Mouse (Mus musculus) neural tube, embryonic 15.5 days (tissue): ENCODE measurements around the gene Ripor2. TPM values are rescaled to one million over a fixed set of nuclear protein-coding genes. Genes with fewer than 3 reads are reported as not detected.

Experiments used
- ATAC-seq: fragments of 200-750 bp; cut with Nextera tagmentation; 2 replicates; pipeline ENCODE4 v1.8.0; 2017; ENCODE audit warnings: mild to moderate bottlenecking, moderate TSS enrichment, moderate library complexity; ENCODE audit not compliant: low FRiP score
- H3K27ac ChIP-seq: fragments of 300-500 bp; sonication (generic); replicated peaks from 2 replicates; pipeline ENCODE4 v1.5.1; 2015; ENCODE audit warnings: mild to moderate bottlenecking, inconsistent platforms
- H3K27me3 ChIP-seq: fragments of 300-500 bp; sonication (generic); replicated peaks from 2 replicates; pipeline ENCODE4 v1.6.1; 2015; ENCODE audit warnings: inconsistent platforms
- H3K36me3 ChIP-seq: fragments of 300-500 bp; sonication (generic); 2 replicates; pipeline ENCODE4 v1.6.1; 2015; ENCODE audit warnings: inconsistent platforms
- H3K4me1 ChIP-seq: fragments of 300-500 bp; sonication (generic); 2 replicates; pipeline ENCODE4 v1.6.1; 2015; ENCODE audit warnings: inconsistent platforms
- H3K4me2 ChIP-seq: fragments of 300-500 bp; sonication (generic); 2 replicates; pipeline ENCODE4 v1.6.1; 2015; ENCODE audit warnings: inconsistent platforms, mild to moderate bottlenecking, moderate library complexity
- H3K4me3 ChIP-seq: fragments of 300-500 bp; sonication (generic); replicated peaks from 2 replicates; pipeline ENCODE4 v1.5.1; 2015; ENCODE audit warnings: mild to moderate bottlenecking, inconsistent platforms
- H3K9ac ChIP-seq: fragments of 300-500 bp; sonication (generic); replicated peaks from 2 replicates; pipeline ENCODE4 v1.6.1; 2015; ENCODE audit warnings: mild to moderate bottlenecking, inconsistent platforms
- H3K9me3 ChIP-seq: fragments of 300-500 bp; sonication (generic); replicated peaks from 2 replicates; pipeline ENCODE4 v1.6.1; 2016; ENCODE audit warnings: inconsistent platforms
- WGBS: fragments of 180-500 bp; shearing (Covaris S2); methylation state at CpG from one replicate; pipeline ENCODE4 v1.1.7; 2015; ENCODE audit warnings: mixed read lengths; 5-methylcytosine and 5-hydroxymethylcytosine counted together
- polyA plus RNA-seq: library from polyadenylated mRNA; unstranded; fragments of >200 nt; fragmentation: Nextera tagmentation; extraction: Ambion mirVana; gene quantifications from 2 replicates; pipeline ENCODE4 v1.2.1, GENCODE M21; 2015

The Ripor2 gene
- polyA plus RNA-seq, 1 experiment from 2014 or later: 24.0 TPM

DNA sequence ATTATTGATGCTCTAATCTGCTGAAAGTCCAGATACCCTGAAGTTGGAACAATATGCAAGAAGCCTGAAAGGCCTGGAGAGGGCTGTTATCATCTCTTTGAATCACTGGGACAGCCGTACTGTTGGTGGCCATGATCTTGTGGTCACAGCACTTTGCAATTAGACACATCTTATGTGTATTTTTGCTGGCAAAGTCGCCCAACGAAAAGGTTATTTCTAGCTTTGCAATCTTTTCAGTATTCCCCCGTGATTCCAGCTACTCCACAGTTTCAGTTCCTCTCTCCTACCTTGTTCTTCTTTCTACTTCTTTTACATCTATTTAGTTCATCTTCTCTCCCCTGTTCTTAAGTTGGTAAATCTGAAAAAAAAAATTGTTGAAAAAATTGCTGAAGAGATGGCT lies 26.0 kb downstream of the Ripor2 start:
- H3K27ac ChIP-seq: no peak overlapping the region

DNA sequence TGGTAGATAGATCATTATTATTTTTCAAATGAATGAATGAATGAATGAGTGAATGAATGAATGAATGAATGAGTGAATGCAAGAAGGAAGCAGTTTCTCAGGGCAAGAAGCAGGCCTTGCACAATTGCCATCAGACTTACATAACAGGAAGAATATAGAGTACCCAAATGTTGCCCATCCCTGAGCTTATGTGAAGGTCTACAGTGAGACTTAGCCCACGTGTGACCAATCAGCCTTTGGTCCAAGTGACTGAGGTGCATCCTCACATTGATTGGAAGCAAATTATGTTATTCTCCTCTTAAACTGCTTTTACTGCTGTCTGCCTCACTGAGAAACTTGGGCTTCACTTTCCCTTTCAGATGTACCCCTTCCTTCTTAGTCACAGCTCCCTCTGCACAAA lies 26.7 kb downstream of the Ripor2 start:
- no peak for ATAC-seq
- Histone ChIP-seq H3K4me3 (no peak overlapping the region), H3K27me3 (no peaks in the 10 kb centered on the region), H3K4me2 (no peak overlapping the region), H3K4me1 (peaks cover 14% of the 10 kb centered on the region), H3K36me3 (no peaks in the 10 kb centered on the region), H3K9me3 (no peaks in the 10 kb centered on the region), H3K9ac (no peak overlapping the region), H3K27ac (no peak overlapping the region)
- 91% methylated on average over 1 of the region's 1 CpGs for WGBS

More for the DNA sequence above, 26.0 kb downstream of the Ripor2 start:
- H3K9ac ChIP-seq: no peak overlapping the region
- no peak overlapping the region for H3K4me3 ChIP-seq
- H3K4me2 ChIP-seq: no peak overlapping the region
- H3K36me3 ChIP-seq: no peaks in the 10 kb centered on the region
- H3K4me1 ChIP-seq: peaks cover 21% of the 10 kb centered on the region
- ATAC-seq: no peak
- WGBS: 93% methylated on average over 4 of the region's 4 CpGs
- H3K27me3 ChIP-seq: no peaks in the 10 kb centered on the region
- no peaks in the 10 kb centered on the region for H3K9me3 ChIP-seq

DNA sequence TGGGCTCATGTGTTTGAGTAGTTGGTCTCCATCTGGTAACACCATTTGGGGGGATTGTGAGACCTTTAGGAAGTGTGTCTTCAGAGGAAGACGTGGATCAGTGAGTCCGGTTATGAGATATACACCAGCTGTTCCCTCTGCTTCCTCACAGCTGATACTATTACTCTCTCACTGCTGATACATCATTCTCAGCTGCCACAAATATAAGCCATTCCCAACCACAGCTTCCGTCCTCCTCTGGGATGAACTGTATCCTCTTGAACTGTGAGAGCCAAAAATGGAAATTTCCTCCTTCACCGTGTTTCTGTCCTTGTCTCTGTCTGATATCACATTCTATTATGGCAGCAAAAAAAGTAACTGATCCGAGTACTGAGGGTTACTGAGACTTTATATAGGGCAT lies 28.9 kb downstream of the Ripor2 start:
- Histone ChIP-seq H3K4me2 (no peak overlapping the region), H3K4me1 (no peaks in the 10 kb centered on the region), H3K27ac (no peak overlapping the region), H3K4me3 (no peak overlapping the region), H3K36me3 (no peaks in the 10 kb centered on the region), H3K9me3 (no peaks in the 10 kb centered on the region), H3K27me3 (no peaks in the 10 kb centered on the region), H3K9ac (no peak overlapping the region)
- no peak for ATAC-seq
- WGBS: 65% methylated on average over 5 of the region's 5 CpGs

DNA sequence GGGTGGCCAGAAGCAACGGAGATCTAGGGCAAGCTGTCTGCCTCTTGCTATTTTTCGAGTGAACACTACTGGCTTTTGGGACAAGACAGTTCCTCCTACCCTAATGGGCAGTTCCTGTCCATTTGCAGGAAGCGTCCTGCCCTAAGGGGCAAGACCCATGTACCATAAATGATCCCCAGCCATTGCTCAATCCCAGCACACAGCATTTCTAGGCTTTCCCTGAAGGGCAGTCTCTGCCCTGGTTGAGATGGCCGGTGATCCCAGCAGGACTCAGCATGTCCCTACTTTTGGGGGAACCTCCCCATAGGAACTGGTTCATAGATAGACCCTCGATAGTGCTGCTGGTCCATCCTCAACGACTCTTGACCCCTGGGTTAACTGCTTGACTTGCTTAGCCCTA lies 31.0 kb downstream of the Ripor2 start:
- Histone ChIP-seq H3K4me3 (no peak overlapping the region), H3K27me3 (no peaks in the 10 kb centered on the region), H3K4me1 (peaks cover 7% of the 10 kb centered on the region; the same call in 1 of the 2 replicates), H3K9ac (no peak overlapping the region), H3K36me3 (no peaks in the 10 kb centered on the region), H3K4me2 (no peak overlapping the region), H3K9me3 (no peaks in the 10 kb centered on the region), H3K27ac (no peak overlapping the region)
- 86% methylated on average over 6 of the region's 6 CpGs for WGBS
- ATAC-seq: no peak

DNA sequence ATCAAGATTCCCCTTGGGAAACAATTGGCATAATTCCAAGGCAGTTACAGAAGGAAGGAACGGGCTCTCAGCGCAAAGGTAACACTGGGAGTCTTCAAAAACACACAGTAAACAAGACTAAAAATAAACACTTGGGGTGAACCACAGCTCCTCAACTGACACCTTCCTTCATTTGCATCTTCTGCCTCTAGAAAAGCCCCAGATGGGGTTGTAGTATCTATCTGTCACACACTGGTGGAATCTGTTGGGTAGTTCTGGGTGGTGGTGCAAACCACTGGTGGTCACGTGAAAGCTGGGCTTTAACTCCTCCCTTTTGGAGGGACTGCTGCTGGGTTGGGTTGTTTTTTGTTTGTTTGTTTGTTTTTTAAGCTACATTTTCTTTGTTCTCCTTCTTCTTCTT lies 31.4 kb downstream of the Ripor2 start:
- no peak overlapping the region for H3K27ac ChIP-seq
- H3K4me3 ChIP-seq: no peak overlapping the region
- H3K36me3 ChIP-seq: no peaks in the 10 kb centered on the region
- 79% methylated on average over 3 of the region's 3 CpGs for WGBS
- H3K4me1 ChIP-seq: peaks cover 10% of the 10 kb centered on the region; the same call in 1 of the 2 replicates
- ATAC-seq: no peak
- H3K27me3 ChIP-seq: no peaks in the 10 kb centered on the region
- no peak overlapping the region for H3K4me2 ChIP-seq
- no peaks in the 10 kb centered on the region for H3K9me3 ChIP-seq
- H3K9ac ChIP-seq: no peak overlapping the region

DNA sequence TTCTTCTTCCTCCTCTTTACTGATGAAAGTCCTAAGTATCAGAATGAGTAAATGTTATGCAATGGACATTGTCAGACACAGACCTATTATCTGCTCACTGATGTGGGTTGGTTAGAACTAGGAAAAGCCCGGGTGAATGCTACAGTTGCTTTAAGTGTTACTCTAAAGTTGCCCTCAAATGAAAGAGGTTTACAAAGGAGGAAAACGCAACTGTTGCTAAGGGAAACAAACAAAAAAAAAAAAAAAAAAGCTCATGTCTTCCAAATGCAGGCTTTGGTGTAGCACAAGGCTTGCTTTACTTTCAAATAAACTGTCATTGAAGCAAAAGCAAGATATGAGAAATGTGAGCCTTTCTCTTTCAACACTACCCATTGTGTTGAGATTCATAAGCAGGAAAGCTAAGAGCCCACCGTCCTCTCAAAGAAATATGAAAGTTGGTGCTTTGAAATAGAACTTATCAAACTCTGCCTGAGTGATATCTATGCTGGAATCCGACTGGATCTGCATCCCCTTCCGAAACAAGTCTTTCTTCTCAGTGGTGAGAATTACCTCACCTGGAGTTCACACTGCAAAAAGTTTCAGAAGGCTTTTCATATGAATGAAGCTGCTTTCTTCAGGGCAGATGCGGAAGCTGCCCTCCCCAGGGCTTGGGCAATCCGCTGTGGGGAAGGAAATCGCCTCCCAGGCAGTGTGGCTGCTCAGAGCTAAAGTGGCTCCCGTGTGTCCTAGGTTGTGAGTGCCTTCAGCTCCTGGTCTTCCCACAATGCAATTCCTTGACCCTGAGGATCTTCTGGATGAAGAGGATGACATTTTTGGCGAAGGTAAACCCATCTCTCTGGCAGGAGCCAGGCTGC lies 32.2 kb downstream of the Ripor2 start:
- no peak overlapping the region for H3K4me3 ChIP-seq
- H3K27me3 ChIP-seq: no peaks in the 10 kb centered on the region
- peaks cover 10% of the 10 kb centered on the region; the same call in 1 of the 2 replicates for H3K4me1 ChIP-seq
- no peaks in the 10 kb centered on the region for H3K9me3 ChIP-seq
- H3K27ac ChIP-seq: no peak overlapping the region
- no peak overlapping the region for H3K9ac ChIP-seq
- 76% methylated on average over 10 of the region's 10 CpGs for whole genome bisulfite sequencing
- H3K36me3 ChIP-seq: no peaks in the 10 kb centered on the region
- no peak overlapping the region for H3K4me2 ChIP-seq
- no peak for ATAC-seq

DNA sequence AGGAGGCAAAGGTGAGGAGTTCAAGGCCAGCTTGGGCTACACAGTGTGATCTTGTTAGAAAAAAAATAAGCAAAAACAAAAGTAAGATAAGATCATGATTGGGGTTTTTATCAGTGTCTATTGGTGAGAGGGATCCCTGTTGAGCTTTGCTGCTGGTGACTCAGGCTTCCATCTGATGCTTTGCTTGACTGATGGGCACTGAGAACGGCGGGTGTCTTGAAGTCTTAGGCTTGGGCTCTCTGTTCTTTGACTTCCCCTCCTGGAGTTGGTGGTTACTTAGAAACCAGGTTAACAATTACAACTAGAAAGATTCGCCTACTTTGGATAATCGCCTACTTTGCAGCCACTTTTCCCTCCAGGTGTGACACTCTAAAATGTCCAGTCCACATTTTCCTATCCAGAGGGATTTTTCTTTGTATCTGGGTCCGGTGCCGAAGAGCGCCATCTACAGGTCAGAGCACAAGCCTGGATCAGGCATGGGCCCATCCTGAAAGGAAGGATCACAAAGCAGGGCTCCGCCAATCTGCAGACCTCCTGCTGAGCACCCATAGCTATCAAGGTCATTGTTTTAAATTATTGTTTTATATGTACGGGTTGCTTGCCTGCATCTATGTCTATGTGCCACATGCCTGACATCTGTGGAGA lies 34.1 kb downstream of the Ripor2 start:
- Histone ChIP-seq H3K4me2 (no peak overlapping the region), H3K27ac (no peak overlapping the region), H3K27me3 (no peaks in the 10 kb centered on the region), H3K4me1 (peaks cover 14% of the 10 kb centered on the region; the same call in 1 of the 2 replicates), H3K9ac (no peak overlapping the region), H3K36me3 (no peaks in the 10 kb centered on the region), H3K9me3 (no peaks in the 10 kb centered on the region), H3K4me3 (no peak overlapping the region)
- WGBS: 58% methylated on average over 9 of the region's 9 CpGs
- no peak for ATAC-seq

DNA sequence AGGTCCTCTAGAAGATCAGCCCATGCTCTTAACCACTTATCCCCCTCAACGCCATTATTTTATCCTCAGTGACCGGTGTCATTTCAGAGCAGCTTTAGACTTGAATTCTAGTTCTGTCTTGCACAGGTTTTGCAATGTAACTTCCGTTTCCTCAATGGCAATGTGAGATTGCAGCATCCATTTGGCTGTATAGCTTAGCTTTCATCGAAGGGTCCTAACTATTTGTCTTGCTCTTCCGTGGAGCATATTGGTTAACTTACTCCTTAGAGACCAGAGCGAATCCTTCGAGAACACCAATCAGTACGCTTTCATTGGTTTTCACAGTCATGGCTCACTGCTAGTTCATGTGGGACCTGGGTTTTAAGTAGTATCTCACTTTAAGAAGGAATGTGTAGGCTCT lies 34.7 kb downstream of the Ripor2 start:
- Histone ChIP-seq H3K4me3 (no peak overlapping the region), H3K9me3 (no peaks in the 10 kb centered on the region), H3K4me2 (no peak overlapping the region), H3K27me3 (no peaks in the 10 kb centered on the region), H3K9ac (no peak overlapping the region), H3K27ac (no peak overlapping the region), H3K36me3 (no peaks in the 10 kb centered on the region), H3K4me1 (peaks cover 14% of the 10 kb centered on the region; the same call in 1 of the 2 replicates)
- 84% methylated on average over 8 of the region's 8 CpGs for WGBS
- ATAC-seq: no peak

DNA sequence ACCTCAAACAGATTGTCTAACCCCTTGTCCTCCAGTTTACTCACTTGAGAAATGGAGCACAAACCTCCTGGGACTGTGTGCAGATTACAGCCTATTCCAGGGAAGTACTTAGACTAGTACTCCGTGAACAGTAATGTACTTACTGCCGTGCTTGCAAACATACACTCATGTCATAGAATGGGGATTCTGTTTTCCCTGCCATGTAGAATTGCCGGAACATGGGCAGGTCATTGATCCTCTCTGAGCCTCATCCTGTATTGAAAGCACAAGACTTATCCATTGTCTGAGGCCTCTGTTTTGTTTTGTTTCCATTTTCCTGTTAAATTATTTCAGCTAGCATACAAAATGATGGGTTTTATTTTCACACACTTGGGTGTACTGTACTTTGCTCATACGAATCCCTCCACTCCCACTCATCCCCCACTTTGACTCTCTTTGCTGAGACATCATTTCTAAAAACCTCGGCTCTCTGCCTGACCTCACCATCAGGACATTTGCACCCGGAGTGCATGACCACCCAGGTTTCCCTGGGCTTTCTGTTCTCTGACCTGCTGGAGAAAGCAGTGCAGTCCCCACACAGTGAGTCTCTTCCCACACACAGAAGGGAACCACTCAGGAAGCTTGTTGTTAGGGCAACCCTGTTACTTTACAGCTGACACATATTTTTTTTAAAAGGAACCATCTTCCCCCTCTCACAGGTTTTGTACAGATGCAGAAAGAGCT lies 35.2 kb downstream of the Ripor2 start:
- ATAC-seq: no peak

DNA sequence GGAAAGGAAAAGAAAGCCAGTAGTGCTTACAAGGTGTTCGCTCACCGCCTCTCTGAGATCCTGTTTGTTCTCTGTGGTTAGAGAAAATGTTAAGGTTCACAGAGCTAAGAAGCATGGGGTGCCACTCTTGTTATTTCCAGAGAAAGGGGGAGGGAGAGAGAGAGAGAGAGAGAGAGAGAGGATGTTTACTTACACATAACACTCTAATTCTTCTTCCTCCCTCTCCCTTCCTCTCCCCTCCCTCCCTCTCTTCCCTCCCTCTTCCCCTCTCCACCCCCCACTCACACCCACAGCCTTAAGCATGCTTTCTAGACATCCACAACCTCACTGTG lies 35.8 kb downstream of the Ripor2 start:
- ATAC-seq: no peak
- 0 out of 2 replicates have a peak overlapping the region, but pooled peaks have one; percentile 7 for H3K27ac ChIP-seq
- WGBS: 66% methylated on average over 2 of the region's 2 CpGs

More for the DNA sequence above, 35.2 kb downstream of the Ripor2 start:
- Histone ChIP-seq H3K9ac (no peak overlapping the region), H3K27me3 (no peaks in the 10 kb centered on the region), H3K36me3 (no peaks in the 10 kb centered on the region), H3K4me1 (peaks cover 14% of the 10 kb centered on the region; the same call in 1 of the 2 replicates), H3K27ac (0 out of 2 replicates have a peak overlapping the region, but pooled peaks have one; percentile 7), H3K4me3 (no peak overlapping the region), H3K4me2 (no peak overlapping the region), H3K9me3 (no peaks in the 10 kb centered on the region)
- WGBS: 56% methylated on average over 6 of the region's 6 CpGs

DNA sequence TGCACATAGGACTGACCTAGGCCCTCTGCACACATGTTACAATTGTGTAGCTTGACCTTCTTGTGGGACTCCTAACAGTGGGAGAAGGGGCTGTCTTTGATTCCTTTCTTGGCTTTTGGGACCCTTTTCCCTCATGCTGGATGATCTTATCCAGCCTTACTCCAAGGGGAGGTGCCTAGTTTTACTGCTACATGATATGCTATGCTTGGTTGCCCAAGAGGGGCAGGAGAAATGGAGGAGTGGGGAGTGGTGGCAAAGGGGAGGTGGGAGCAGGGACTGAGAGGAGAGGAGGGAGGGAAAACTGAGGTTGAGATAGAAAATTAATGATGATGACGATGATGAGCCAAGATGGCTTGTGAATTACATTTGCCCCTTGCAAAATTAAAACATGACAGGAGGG lies 37.7 kb downstream of the Ripor2 start:
- ATAC-seq: no peak
- Histone ChIP-seq H3K36me3 (no peaks in the 10 kb centered on the region), H3K9ac (no peak overlapping the region), H3K4me1 (peaks cover 21% of the 10 kb centered on the region), H3K27ac (no peak overlapping the region), H3K4me2 (no peak overlapping the region), H3K4me3 (no peak overlapping the region), H3K27me3 (no peaks in the 10 kb centered on the region), H3K9me3 (no peaks in the 10 kb centered on the region)
- WGBS: 84% methylated on average over 1 of the region's 1 CpGs

More for the DNA sequence above, 35.8 kb downstream of the Ripor2 start:
- H3K4me3 ChIP-seq: no peak overlapping the region
- peaks cover 14% of the 10 kb centered on the region; the same call in 1 of the 2 replicates for H3K4me1 ChIP-seq
- H3K9me3 ChIP-seq: no peaks in the 10 kb centered on the region
- H3K4me2 ChIP-seq: no peak overlapping the region
- no peaks in the 10 kb centered on the region for H3K36me3 ChIP-seq
- no peaks in the 10 kb centered on the region for H3K27me3 ChIP-seq
- H3K9ac ChIP-seq: no peak overlapping the region
